Mouse (Mus musculus) stomach, embryonic 14.5 days (tissue): ENCODE measurements around the gene Crb3. TPM values are rescaled to one million over a fixed set of nuclear protein-coding genes. Genes with fewer than 3 reads are reported as not detected.

Source experiments
- ATAC-seq: fragments of 200-750 bp; cut with Nextera tagmentation; 2 replicates; pipeline ENCODE4 v1.8.0; 2017; ENCODE audit warnings: low read depth, moderate TSS enrichment; ENCODE audit not compliant: insufficient number of reproducible peaks, insufficient read depth, low FRiP score
- H3K27ac ChIP-seq: fragments of 300-500 bp; sonication (generic); 2 replicates; pipeline ENCODE4 v1.5.1; 2014; ENCODE audit warnings: mild to moderate bottlenecking, low read length, moderate library complexity, mixed read lengths
- H3K27me3 ChIP-seq: fragments of 300-500 bp; sonication (generic); 2 replicates; pipeline ENCODE4 v1.6.1; 2014; ENCODE audit warnings: low read length, control low read depth, mixed read lengths; ENCODE audit not compliant: control insufficient read depth, insufficient read depth
- H3K36me3 ChIP-seq: fragments of 300-500 bp; sonication (generic); 2 replicates; pipeline ENCODE4 v1.6.1; 2014; ENCODE audit warnings: mild to moderate bottlenecking, control low read depth, low read length, moderate library complexity, mixed read lengths; ENCODE audit not compliant: control insufficient read depth, insufficient read depth
- H3K4me1 ChIP-seq: fragments of 300-500 bp; sonication (generic); 2 replicates; pipeline ENCODE4 v1.6.1; 2014; ENCODE audit warnings: low read length, control low read depth, mixed read lengths; ENCODE audit not compliant: control insufficient read depth, insufficient read depth
- H3K4me2 ChIP-seq: fragments of 300-500 bp; sonication (generic); replicated peaks from 2 replicates; pipeline ENCODE4 v1.6.1; 2014; ENCODE audit warnings: low read depth, low read length, control low read depth
- H3K4me3 ChIP-seq: fragments of 300-500 bp; sonication (generic); 2 replicates; pipeline ENCODE4 v1.5.1; 2014; ENCODE audit warnings: low read depth, low read length, control low read depth
- H3K9ac ChIP-seq: fragments of 300-500 bp; sonication (generic); replicated peaks from 2 replicates; pipeline ENCODE4 v1.6.1; 2014; ENCODE audit warnings: low read depth, mild to moderate bottlenecking, control low read depth, low read length, moderate library complexity, mixed read lengths
- H3K9me3 ChIP-seq: fragments of 300-500 bp; sonication (generic); 2 replicates; pipeline ENCODE4 v1.6.1; 2016; ENCODE audit warnings: low read depth, low read length, control low read depth; ENCODE audit not compliant: control insufficient read depth
- WGBS: fragments of 180-500 bp; shearing (Covaris S2); extraction: QIAGEN DNeasy Blood & Tissue Kit; methylation state at CpG from one replicate; pipeline ENCODE4 v1.1.7; 2014; 5-methylcytosine and 5-hydroxymethylcytosine counted together
- polyA plus RNA-seq: library from polyadenylated mRNA; unstranded; fragments of >200 nt; fragmentation: Nextera tagmentation; extraction: Ambion mirVana; gene quantifications from 2 replicates; pipeline ENCODE4 v1.2.1, GENCODE M21; 2014

Gene Crb3
- polyA plus RNA-seq, 1 experiment from 2014 or later = 44.2 TPM

DNA sequence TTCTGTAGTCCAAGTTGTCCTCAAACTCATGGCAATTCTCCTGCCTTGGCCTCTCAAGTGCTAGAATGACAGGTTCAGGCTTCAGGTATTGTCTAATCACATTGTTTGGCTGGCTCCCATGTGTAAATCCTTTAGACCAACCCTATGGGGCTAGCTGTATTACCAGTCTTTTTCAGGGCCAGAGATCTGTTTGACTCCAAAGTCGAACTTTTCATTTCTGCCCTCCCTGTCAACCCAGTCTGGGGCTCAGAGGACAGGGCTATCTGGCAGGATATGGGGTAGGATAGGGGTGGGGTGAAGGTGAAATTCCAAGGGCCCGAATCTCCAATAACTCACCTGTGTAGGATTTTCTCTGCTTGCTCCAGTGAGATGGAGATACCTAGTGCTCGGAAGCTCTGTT lies 2.7 kb upstream of the Crb3 start:
- no peaks in the 10 kb centered on the region for H3K27me3 ChIP-seq

DNA sequence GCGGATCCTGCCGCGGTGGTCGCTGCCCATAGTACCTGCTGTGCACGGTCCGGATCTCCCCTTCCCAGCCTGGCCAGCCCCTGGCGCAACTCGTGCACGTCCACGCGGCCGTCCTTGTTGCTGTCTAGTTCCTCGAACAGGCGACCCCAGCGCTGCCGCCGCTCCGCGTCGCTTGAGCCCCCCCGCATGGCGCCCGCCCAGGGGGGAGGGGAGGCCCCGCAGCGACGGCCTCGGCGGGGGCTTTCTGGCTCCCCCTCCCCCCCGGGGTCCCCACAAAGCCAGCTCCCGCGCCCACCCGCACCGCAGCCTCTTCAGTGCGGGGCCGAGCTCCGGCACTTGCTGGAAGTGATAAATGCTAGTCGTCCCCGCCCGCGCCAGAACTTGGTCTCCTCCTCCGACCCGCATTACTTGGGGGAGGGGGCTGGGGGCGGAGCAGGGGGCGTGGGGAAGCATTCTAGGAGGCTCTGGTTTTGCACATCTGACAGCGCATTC lies 627 bp downstream of the Crb3 start, which contains the start of gene Slc25a23:
Slc25a23 (minus strand) TSS at position 378 of the 492 bp plus-strand sequence.
- H3K4me2 ChIP-seq = peak within 1 kb of the TSS; percentile 74
- H3K27ac ChIP-seq = peak within 1 kb of the TSS; percentile 73
- H3K4me1 ChIP-seq = peaks cover 3% of the 10 kb centered on the region; the same call in 1 of the 2 replicates
- H3K4me3 ChIP-seq = peak within 1 kb of the TSS; percentile 78
- under 1% methylated on average over 37 of the region's 45 CpGs for WGBS
- H3K9ac ChIP-seq = peak within 1 kb of the TSS; percentile 68
- H3K9me3 ChIP-seq = no peaks in the 10 kb centered on the region
- peak; percentile 20; the same call in 1 of the 2 replicates for ATAC-seq
- H3K27me3 ChIP-seq = peaks cover 15% of the 10 kb centered on the region; the same call in 1 of the 2 replicates
- no peaks in the 10 kb centered on the region; the same call in 1 of the 2 replicates for H3K36me3 ChIP-seq

More for the DNA sequence above, 2.7 kb upstream of the Crb3 start:
- WGBS = 86% methylated on average over 3 of the region's 3 CpGs
- no peak for ATAC-seq
- peaks cover 11% of the 10 kb centered on the region; the same call in 1 of the 2 replicates for H3K36me3 ChIP-seq
- no peak overlapping the region for H3K4me3 ChIP-seq
- H3K9ac ChIP-seq = no peak overlapping the region
- H3K27ac ChIP-seq = no peak overlapping the region
- H3K4me2 ChIP-seq = no peak overlapping the region
- no peaks in the 10 kb centered on the region for H3K9me3 ChIP-seq
- peaks cover 3% of the 10 kb centered on the region; the same call in 1 of the 2 replicates for H3K4me1 ChIP-seq

DNA sequence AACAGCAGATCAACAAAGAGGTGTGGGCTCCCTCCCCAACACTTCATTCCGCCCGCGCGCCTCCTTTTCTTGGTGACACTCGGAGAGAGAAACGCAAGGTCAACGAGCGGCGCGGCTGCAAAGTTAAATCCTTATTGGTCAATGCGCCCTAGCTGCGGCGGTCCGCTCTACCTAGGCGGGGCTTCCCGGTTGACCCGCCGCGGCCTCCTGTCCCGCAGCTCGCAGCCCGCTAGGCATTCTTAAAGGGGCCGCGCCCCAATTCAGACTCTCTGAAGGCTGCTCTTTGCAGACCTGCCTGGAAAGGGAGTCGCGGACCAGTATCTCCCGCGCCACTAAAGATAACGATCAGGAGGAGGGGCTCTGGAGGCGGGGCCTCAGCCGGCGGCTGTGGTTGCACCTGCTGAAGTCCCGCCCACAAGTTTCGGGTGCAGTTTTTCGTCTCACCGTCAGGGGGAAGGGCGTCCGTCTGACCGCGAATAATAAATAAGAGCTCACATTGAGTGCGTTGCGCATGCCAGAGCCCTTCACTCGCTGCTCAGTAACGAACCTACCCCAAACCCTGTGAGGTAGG lies 1.4 kb downstream of the Crb3 start:
- peaks cover 3% of the 10 kb centered on the region; the same call in 1 of the 2 replicates for H3K4me1 ChIP-seq
- ATAC-seq = peak; percentile 84
- no peak overlapping the region for H3K9ac ChIP-seq
- H3K4me3 ChIP-seq = peak overlapping the region; percentile 78
- H3K9me3 ChIP-seq = no peaks in the 10 kb centered on the region
- no peaks in the 10 kb centered on the region; the same call in 1 of the 2 replicates for H3K36me3 ChIP-seq
- peak overlapping the region; percentile 74 for H3K4me2 ChIP-seq
- peaks cover 15% of the 10 kb centered on the region; the same call in 1 of the 2 replicates for H3K27me3 ChIP-seq
- WGBS = under 1% methylated on average over 44 of the region's 44 CpGs
- peak overlapping the region; percentile 73 for H3K27ac ChIP-seq

DNA sequence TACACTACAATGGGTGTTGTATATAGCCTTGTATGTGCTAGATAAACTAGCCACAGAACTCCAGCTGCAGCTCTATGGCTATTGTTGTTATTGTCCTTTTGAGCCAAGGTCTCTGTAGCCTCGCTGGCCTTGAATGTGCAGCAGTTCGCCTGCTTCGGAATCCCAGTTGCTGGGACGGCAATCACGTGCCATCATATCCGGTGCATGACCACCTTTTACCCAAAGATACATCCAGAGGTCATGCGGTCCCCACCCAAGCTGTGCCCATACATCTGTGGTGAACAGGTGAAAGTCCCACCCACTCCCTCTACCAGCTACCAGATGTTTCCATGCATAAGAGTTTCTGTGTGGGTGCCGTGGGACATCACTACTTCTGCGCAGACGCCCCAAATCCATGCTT lies 2.2 kb downstream of the Crb3 start:
- 40% methylated on average over 10 of the region's 10 CpGs for WGBS
- Histone ChIP-seq H3K27me3 (peaks cover 15% of the 10 kb centered on the region; the same call in 1 of the 2 replicates), H3K4me2 (peak overlapping the region; percentile 74; the same call in 1 of the 2 replicates), H3K9ac (no peak overlapping the region), H3K27ac (peak overlapping the region; percentile 44; the same call in 1 of the 2 replicates), H3K36me3 (no peaks in the 10 kb centered on the region; the same call in 1 of the 2 replicates), H3K4me1 (peaks cover 3% of the 10 kb centered on the region; the same call in 1 of the 2 replicates), H3K4me3 (no peak overlapping the region), H3K9me3 (no peaks in the 10 kb centered on the region)
- no peak for ATAC-seq

DNA sequence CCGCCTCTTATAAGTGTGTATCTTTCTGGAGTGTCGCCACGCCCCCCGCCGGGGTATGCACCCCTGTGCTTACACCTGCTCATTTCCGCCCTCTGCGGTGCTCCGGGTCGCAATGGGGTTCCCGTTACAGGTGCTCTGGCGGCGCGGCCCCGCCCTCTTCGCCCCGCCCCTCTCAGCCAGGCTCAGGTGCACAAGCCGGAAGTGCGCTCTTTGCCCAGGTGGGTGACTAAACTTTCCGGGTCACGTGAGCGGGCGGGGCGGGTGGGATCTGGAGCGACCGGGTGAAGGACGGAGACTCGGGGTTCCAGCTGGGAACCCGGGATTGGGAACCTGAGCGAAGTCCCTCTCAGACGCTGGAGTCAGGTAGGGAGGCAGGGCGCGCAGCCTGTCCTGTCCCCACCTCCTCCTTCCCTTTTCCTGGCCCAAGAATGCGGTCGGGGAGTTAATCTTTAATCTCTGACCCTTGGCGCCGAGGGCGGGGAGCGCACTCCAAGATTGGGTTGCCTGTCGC lies 3.2 kb downstream of the Crb3 start:
- peak overlapping the region; percentile 25 for H3K4me2 ChIP-seq
- peaks cover 15% of the 10 kb centered on the region; the same call in 1 of the 2 replicates for H3K27me3 ChIP-seq
- peak overlapping the region; percentile 28; the same call in 1 of the 2 replicates for H3K9ac ChIP-seq
- peaks cover 3% of the 10 kb centered on the region; the same call in 1 of the 2 replicates for H3K4me1 ChIP-seq
- H3K36me3 ChIP-seq = no peaks in the 10 kb centered on the region
- H3K4me3 ChIP-seq = peak overlapping the region; percentile 34
- peak; percentile 73 for ATAC-seq
- no peaks in the 10 kb centered on the region for H3K9me3 ChIP-seq
- under 1% methylated on average over 38 of the region's 39 CpGs for WGBS
- H3K27ac ChIP-seq = peak overlapping the region; percentile 80

DNA sequence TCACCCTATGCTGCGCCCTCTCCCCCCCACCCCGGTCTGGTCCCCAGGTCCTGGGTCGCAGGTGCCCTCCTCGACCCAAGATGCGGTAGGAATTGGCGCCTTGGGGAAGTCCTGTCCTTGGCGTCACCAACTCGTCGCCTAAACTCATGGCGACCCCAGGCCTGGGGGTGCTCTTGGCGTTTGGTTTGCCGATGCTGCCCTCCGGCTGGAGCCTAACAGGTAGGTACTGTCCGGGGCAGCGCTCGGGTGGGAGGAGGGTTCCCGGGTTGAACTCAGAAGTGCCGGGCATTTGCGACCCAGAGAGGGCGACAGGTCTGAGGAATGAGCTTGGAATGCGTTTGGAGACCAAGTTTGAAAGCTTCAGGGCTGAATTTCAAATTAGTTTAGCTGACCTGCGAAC lies 3.6 kb downstream of the Crb3 start:
- Histone ChIP-seq H3K4me3 (peak overlapping the region; percentile 34), H3K27ac (peak overlapping the region; percentile 80), H3K4me2 (peak overlapping the region; percentile 25), H3K36me3 (no peaks in the 10 kb centered on the region), H3K4me1 (peaks cover 3% of the 10 kb centered on the region; the same call in 1 of the 2 replicates), H3K9me3 (no peaks in the 10 kb centered on the region), H3K27me3 (peaks cover 15% of the 10 kb centered on the region; the same call in 1 of the 2 replicates), H3K9ac (peak overlapping the region; percentile 28; the same call in 1 of the 2 replicates)
- no peak for ATAC-seq
- WGBS = 3% methylated on average over 22 of the region's 22 CpGs

DNA sequence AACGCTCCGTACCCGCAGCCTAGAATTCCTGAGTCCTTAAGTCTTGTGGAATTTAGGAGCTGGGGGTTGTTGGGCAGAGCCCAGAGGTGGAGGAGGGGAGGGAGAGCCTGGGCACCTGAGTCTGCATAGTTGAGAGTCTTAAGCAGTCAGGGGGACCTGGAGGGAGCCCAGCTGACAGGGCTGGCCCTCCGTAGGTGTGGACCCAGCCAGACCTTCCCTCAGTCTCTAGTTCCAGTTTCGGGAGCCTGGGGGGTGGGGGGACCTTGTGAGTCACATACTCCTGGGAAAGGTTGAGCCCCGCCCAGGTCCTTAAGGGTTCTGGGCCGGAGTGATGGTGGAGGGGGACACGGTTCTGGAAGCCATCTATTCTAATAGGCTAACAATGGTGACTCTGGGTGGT lies 4.1 kb downstream of the Crb3 start:
- WGBS = 7% methylated on average over 8 of the region's 8 CpGs
- Histone ChIP-seq H3K27ac (peak overlapping the region; percentile 80; the same call in 1 of the 2 replicates), H3K36me3 (no peaks in the 10 kb centered on the region), H3K4me3 (peak overlapping the region; percentile 34), H3K4me2 (peak overlapping the region; percentile 25), H3K9ac (peak overlapping the region; percentile 25; the same call in 1 of the 2 replicates), H3K9me3 (no peaks in the 10 kb centered on the region), H3K27me3 (peaks cover 15% of the 10 kb centered on the region; the same call in 1 of the 2 replicates), H3K4me1 (peaks cover 3% of the 10 kb centered on the region; the same call in 1 of the 2 replicates)
- ATAC-seq = no peak

DNA sequence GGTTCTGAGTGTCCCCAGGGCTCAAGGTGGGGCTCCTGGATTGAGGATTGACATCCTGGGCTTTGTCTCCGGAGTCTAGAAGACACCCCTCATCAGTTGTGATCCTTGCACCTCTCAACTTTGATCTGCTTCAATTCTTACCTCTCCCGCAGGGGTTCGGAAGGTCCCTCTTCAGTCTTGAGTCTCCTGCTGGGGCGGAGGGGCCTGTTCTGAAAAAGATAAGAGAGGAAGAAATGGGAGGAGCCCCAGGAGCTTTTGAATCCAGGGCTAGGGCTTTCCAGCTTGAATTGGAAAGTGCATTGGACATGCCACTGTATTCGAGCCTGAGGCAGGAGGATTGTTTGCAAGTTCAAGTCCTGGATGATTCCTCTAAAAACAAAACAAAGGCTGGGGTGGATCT lies 8.0 kb downstream of the Crb3 start:
- Histone ChIP-seq H3K4me2 (no peak overlapping the region), H3K9me3 (no peaks in the 10 kb centered on the region), H3K36me3 (no peaks in the 10 kb centered on the region), H3K9ac (no peak overlapping the region), H3K27me3 (peaks cover 12% of the 10 kb centered on the region; the same call in 1 of the 2 replicates), H3K27ac (no peak overlapping the region), H3K4me1 (0 out of 2 replicates have a peak, but pooled peaks cover 2% of the 10 kb centered on the region), H3K4me3 (no peak overlapping the region)
- WGBS = 65% methylated on average over 5 of the region's 5 CpGs
- ATAC-seq = no peak
